Mouse (Mus musculus) T-cell, adult 2 months (primary cell): ENCODE results near the gene Prrt1.
A peak's percentile ranks its signal among the peaks of the same experiment; 100 is the strongest.

ENCODE experiments used
- DNase-seq: peaks from one replicate; pipeline ENCODE4 v3.0.0; 2022; ENCODE audit warnings: low spot score

The Prrt1 gene

GRCm38 (mm10) chr17:34599891-34600290, 29.4 kb upstream of the Prrt1 start:
- DNase-seq = no peak

GRCm38 (mm10) chr17:34601796-34602195, 27.5 kb upstream of the Prrt1 start:
- no peak for DNase-seq

- DNase-seq = peak; percentile 99
These were observed 25.8 kb upstream of the Prrt1 start, which contains the start of gene Rnf5 for GRCm38 (mm10) chr17:34603375-34604060. Gene Rnf5, minus strand, starts transcription at chr17:34603690.

GRCm38 (mm10) chr17:34604061-34604508, 25.2 kb upstream of the Prrt1 start, which contains the start of gene Agpat1:
Gene Agpat1, plus strand, starts transcription at chr17:34604262.
- DNase-seq = peak; percentile 98

- DNase-seq = no peak
These were observed 24.7 kb upstream of the Prrt1 start for GRCm38 (mm10) chr17:34604511-34605237.

- DNase-seq = peak; percentile 88
These were observed 23.7 kb upstream of the Prrt1 start for GRCm38 (mm10) chr17:34605609-34606008.

- peak; percentile 40 for DNase-seq
These were observed 22.9 kb upstream of the Prrt1 start for GRCm38 (mm10) chr17:34606186-34607039.

- no peak for DNase-seq
These were observed 21.3 kb upstream of the Prrt1 start for GRCm38 (mm10) chr17:34607997-34608396.

GRCm38 (mm10) chr17:34611050-34611449, 18.3 kb upstream of the Prrt1 start:
- DNase-seq = no peak

- DNase-seq = no peak
These were observed 16.2 kb upstream of the Prrt1 start for GRCm38 (mm10) chr17:34613054-34613645.

GRCm38 (mm10) chr17:34613830-34614229, 15.5 kb upstream of the Prrt1 start:
- DNase-seq = no peak

GRCm38 (mm10) chr17:34615871-34616270, 13.5 kb upstream of the Prrt1 start, which contains the start of gene Egfl8:
Gene Egfl8, minus strand, starts transcription at chr17:34615971.
- DNase-seq = no peak

- peak; percentile 81 for DNase-seq
These were observed 10.3 kb upstream of the Prrt1 start for GRCm38 (mm10) chr17:34618999-34619398.

- no peak for DNase-seq
These were observed 8.3 kb upstream of the Prrt1 start for GRCm38 (mm10) chr17:34621006-34621405.

- DNase-seq = no peak
These were observed 6.2 kb upstream of the Prrt1 start for GRCm38 (mm10) chr17:34623161-34623560.

- DNase-seq = no peak
These were observed 4.4 kb upstream of the Prrt1 start for GRCm38 (mm10) chr17:34624981-34625380.

- no peak for DNase-seq
These were observed 3.1 kb upstream of the Prrt1 start for GRCm38 (mm10) chr17:34626062-34626772.

- DNase-seq = no peak
These were observed 2.6 kb upstream of the Prrt1 start for GRCm38 (mm10) chr17:34626773-34627092.

- peak; percentile 86 for DNase-seq
These were observed 2.0 kb upstream of the Prrt1 start for GRCm38 (mm10) chr17:34627093-34627942.

- DNase-seq = peak; percentile 21
These were observed 1.2 kb upstream of the Prrt1 start, which contains the start of gene Ppt2 for GRCm38 (mm10) chr17:34627943-34628643. Gene Ppt2, minus strand, starts transcription at chr17:34628510.
